Mouse (Mus musculus) stomach, postnatal 0 days (tissue): Measurements from ENCODE around the gene Mttp.

Experiments
- CTCF ChIP-seq: IDR thresholded peaks from 2 replicates; pipeline ENCODE4 v1.5.1; 2016; ENCODE audit warnings: antibody characterized with exemption, low read depth, mild to moderate bottlenecking, moderate library complexity
- EP300 ChIP-seq: optimal IDR thresholded peaks from 2 replicates; pipeline ENCODE3; 2016; ENCODE audit warnings: antibody characterized with exemption

DNA sequence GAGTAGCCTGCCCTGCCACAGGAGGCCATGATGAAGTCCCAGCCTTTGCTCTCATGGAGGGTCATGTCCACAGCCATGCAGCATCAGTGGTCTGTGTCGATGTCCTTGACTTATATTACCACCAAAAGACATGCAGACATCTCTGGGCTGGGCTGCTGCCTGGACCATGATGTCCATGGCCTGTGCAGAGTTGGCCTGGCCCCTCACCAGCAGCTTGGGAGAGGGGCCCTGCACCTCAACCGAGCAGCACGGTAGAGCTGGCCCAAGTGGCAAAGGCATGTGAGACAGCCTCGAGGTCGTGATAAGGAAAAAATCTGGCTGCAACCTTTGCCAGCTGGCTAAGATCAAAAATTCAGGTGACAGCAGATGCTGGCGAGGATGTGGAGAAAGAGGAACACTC, 5.1 kb downstream of the Mttp start:
- TF ChIP-seq CTCF (no peak), EP300 (no peak)
